Mouse (Mus musculus) mouse trophoblast stem cell (cell line): ENCODE data around the gene Eef1akmt4.
"Not testable (repeated sequence)": the region's sequence is repeated elsewhere in the genome, so short reads cannot be mapped to it uniquely, and the experiment has no call there.

ENCODE experiments used
- in situ Hi-C, 2 experiments: fragments of 300-500 bp; cut with MseI, MboI; formaldehyde crosslinking; loops; 2 replicates in 1 of 2; 3 replicates in 1 of 2; pipeline ENCODE4 v1.15.1; 2025

Gene Eef1akmt4

DNA sequence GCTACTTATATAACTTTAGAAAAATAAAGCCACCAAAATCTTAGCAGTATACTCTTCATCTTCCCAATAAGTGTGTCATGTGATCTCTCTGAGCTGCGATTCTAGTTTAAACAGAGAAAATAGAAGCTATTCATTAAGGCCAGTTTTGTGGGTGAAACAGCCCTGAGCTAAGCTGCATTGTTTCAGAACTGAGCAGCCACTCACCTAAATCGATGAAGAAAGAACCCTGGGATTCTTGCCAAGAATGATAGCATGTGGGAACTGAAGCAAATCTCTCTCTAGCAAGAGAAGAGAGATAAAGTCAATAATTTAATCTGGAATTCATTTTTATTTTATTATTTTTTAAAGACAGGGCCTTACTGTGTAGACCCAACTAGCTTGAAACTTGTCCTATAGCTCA is 11.8 kb downstream of the Eef1akmt4 start:
- in situ Hi-C loops = no loop called here

DNA sequence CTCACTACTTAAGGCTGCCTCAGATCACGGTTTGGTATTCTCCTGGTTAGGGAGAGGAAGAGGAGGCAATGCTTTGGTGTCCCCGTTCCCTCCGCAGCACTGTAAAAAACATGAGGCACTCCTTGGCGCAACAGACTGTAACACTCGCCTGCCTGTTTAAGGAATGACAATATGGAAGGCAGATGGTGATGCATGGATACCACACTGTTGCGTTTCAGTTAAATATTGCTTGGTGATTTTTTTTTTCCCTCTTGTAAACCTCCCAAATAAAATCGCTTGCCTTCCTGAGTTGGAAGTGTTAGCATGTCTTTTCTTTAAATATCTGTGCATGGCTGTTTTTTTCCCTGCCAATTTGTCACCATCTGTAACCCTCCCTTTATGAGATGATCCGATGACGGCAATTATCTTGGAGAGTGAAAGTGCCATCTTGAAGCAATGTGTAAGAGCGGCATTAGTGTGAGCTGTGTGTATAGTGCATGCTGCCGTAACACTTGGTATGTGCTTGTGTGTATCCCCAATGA is 17.5 kb downstream of the Eef1akmt4 start:
- in situ Hi-C loops = no loop called here

DNA sequence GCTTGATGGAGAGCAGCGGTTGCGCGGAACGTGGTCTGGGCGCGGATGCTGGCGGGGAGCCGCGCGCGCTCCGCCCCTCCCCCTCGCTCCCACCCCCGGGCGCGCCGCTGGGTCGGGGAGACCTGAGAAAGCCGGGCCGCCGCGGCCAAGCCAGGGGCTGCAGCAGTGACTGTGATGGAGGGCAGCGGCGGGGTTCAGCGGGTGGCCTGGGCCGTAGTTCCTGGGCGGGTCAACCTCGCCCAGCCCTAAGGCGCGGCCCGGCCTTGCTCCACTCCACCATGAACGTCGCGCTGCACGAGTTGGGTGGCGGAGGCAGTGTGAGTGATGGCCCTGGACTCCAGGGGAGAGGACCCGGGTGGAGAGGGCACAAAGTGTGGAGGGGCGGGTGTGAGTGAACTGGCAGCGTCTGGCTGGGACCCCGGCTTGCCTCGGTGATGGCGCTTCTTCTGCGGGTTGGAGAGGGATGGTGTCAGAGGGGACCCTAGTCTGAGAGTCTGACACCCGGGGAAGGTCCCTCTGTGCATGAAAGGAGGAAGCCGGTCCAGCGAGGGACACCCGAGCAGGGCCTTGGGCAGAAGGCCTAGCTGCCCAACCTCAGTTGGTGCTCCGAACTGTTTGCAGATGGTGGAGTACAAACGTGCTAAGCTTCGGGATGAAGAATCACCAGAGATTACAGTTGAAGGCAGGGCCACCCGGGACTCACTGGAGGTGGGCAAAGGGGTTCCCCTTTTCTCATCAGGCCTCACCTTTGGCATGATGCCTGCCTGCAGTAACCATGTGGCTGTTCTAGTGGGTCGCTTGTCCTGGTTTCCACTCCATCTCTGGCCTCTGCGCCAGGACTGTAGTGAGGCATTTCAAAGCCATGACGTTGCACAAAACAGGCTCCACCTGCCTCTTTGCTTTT is 18.6 kb downstream of the Eef1akmt4 start, which contains the start of gene Ece2:
Gene Ece2, plus strand, starts transcription at position 98 of the 904 bp plus-strand sequence.
- in situ Hi-C loops = no loop called here

DNA sequence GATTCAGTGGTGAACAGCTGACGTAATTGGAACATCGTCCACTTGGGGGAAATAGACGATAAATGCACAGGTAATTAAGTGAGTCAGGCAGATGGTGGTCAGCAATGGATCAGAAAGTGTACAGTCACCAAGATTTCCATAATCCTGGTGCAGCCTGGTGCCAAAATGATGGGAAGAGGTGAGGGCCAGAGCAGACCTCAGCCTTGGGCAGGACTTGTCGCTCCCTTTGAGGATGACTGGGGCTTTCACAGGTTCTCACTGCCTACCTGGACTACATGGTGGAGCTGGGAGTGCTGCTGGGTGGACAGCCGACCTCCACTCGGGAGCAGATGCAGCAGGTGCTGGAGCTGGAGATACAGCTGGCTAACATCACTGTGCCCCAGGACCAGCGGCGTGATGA is 26.0 kb downstream of the Eef1akmt4 start:
- in situ Hi-C loops = no loop called here

DNA sequence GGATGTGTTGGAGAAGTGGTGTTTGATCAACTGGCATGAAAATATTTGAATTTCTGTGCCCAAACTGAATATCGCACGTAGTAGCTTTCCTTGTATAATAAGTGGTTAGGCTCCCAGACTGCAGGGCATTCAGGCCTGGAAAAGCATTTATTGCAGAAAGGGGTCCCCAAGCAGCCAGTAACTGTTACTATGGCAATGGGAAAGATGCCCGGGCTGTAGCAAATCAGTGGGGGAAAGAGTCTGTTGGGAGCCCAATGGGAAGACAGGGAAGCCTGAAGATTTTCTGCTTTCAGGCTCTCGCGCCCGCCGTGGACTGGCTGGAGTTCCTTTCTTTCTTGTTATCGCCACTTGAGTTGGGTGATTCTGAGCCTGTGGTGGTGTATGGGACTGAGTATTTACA is 27.0 kb downstream of the Eef1akmt4 start:
- in situ Hi-C loops = no loop called here

DNA sequence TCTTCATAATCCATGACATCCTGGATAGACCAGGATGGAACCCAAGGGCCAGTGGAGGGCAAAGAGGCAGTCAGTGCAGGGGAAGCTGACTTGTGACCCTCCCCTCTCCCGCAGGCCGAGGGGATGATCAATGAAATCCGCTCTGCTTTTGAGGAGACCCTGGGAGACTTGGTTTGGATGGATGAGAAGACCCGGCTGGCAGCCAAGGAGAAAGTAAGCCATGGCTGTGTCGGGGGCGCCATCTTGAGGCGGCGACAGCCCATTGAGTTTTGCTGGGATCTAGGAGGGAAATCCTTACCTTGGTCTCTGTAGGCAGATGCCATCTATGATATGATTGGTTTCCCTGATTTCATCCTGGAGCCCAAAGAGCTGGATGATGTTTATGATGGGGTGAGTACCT is 30.8 kb downstream of the Eef1akmt4 start:
- in situ Hi-C loops = loop anchor here (10.0 kb wide), 1 partner anchor 137 kb away; no protein-coding TSS in a partner anchor

DNA sequence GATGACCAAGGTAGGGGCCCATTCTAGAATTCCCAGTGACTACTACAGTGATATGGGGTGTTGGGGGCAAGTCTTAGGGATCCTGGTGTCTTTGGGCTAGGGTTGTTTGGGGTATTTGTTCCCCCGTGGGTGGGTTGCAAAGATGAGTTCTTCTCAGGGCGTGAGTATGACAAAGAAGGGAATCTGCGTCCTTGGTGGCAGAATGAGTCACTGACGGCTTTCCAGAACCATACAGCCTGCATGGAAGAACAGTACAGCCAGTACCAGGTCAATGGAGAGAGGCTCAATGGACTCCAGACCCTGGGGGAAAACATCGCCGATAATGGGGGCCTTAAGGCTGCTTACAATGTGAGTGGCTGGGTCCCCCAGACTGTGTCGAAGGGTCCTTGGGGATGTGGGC is 32.5 kb downstream of the Eef1akmt4 start:
- in situ Hi-C loops = loop anchor here (10.0 kb wide), 1 partner anchor 139 kb away; no protein-coding TSS in a partner anchor

DNA sequence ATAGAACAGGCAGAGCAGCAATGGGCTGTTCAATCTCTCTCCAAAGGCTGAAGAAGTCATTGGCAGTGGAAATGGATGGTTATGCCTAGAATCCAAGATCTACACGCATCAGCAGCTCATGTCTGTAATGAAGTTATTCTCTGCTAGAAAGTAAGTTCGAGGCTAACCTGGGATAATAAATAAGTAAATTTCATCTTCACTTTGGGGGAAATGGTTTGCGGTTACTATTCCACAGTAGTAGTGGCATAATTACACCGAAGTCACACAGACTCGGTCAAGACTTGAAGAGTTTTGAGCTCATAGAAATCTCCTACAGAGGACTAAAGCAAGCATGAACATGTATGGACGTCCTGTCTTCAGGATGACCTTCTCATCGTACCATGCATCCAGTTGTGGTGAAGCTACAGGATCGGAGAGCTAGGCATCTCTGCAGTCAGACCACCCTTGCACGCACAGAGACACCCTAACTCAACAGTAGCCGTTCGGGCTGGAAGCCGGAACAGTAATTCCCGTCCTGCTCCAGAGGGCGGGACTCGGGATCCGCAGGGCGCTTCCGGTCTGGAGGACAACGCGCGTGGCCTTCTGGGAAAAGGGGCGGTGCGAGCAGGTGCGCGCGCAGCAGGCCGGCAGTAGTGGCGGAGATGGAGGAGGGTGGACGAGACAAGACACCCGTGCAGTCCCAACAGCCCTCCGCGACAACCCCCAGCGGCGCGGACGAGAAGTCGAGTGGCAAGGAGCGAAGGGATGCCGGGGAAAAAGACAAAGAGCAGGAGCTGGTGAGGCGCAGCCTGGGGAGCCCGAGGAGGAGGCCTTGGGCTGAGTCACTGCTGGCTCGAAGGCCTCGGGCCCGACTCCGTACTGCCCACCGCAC is 39.9 kb downstream of the Eef1akmt4 start, which contains the start of gene Psmd2:
Gene Psmd2, plus strand, starts transcription at position 577 of the 871 bp plus-strand sequence.
- in situ Hi-C loops = no loop called here

DNA sequence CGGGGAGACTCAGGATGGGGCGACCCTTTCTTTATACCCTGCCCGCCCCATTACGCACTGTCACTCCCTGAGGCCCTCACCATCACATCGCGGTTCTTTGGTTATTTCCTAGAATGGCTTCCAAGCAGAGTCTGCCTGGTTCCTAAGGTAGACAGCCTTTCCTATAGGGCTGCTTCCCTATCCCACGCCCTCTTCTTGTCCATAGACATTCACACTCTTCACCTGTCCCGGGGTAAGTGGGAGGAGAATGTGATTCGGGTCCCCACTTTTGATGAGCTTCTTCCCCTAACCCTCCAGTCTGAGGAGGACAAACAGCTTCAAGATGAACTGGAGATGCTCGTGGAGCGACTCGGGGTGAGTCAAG is 40.5 kb downstream of the Eef1akmt4 start:
- in situ Hi-C loops = no loop called here

DNA sequence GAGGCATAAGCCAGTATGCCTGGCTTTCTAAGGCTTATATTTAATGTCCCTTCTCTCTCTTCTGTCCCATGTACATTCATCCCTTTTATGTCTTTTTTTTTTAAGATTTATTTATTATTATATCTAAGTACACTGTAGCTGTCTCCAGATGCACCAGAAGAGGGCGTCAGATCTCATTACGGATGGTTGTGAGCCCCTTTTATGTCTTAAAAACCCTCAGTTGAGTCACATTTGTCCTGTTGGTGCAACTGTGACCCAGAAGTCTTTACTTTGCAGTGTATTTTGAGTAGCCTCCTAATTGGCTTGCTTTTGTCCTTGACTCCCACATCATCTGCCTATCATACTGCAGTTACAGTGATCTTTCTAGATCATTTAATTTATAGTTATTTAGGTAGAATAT is 41.9 kb downstream of the Eef1akmt4 start:
- in situ Hi-C loops = no loop called here

DNA sequence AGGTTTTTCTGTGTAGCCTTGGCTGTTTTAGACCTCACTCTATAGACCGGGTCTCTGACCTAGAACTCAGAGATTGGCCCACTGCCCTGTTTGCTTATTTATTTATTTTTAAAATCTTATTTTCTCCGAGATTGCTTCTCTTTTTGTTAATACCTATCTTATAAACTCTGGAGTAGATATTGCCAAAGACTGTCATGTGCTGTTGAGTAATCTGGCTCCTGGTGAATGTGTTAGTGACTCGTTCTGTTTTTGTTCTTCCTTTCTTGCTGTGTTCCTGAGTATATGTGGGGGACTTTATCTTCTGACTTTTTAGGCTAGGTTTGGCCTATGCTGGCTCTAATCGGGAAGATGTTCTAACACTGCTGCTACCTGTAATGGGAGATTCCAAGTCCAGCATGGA is 46.3 kb downstream of the Eef1akmt4 start:
- in situ Hi-C loops = no loop called here

DNA sequence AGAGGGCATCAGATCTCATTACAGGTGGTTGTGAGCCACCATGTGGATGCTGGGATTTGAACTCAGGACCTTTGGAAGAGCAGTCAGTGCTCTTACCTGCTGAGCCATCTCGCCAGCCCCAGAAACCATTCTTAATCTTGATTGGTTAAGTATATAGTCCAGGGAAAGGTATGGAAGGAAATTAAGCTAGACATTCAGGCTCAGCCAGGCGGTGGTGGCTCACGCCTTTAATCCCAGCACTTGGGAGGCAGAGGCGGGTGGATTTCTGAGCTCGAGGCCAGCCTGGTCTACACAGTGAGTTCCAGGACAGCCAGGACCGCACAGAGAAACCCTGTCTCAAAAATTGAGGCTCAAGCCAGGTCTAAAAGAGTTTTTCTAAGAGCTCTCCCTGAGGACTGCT is 56.6 kb downstream of the Eef1akmt4 start, which contains the start of gene Eif4g1:
Gene Eif4g1, plus strand, starts transcription at position 301 of the 400 bp plus-strand sequence.
- in situ Hi-C loops = not testable (repeated sequence)
